Mouse (Mus musculus): Measurements from ENCODE around the gene Bag3. TPM values are rescaled to one million over a fixed set of nuclear protein-coding genes. Genes with fewer than 3 reads are reported as not detected.

The Bag3 gene
- polyA plus RNA-seq, 1 experiment from 2014 or later: 13.6 TPM

DNA sequence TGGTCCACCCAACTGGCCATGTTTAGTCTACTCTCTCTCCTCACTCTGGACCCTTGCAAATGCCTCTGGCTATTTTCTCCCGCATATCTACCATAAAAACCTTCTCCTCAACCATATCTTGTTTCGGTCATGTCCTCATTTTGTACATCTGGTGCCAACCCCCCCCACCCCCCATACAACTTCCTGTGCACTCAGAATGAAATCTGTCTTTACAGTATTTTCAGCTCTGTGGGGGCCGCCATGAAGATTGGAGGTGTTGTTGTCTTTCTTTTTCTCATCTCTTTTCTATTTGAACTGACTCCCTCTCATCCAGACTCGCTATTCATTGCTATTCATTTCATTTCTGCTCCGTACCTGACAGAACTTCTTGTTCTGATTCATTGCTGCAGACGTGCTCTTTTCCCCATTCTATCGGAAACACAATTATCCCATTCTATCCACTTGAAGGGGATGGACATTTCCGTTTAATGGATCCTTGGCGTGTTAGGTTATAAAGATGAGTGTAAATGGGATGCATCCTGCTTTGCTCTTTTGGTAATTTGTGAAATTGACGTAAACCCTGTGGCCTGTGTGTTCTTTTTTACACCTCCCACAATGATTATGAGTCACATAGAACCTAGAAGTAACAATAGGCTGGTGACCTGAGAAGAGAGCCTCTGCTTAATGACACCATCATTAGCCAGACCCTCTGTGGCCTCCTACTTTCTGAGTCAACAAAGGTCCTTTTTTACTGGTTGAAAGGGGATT lies 55.0 kb downstream of the Bag3 start:
- H3K9ac ChIP-seq (ENCODE audit: low read length): no peak overlapping the region
- H3K4me2 ChIP-seq (ENCODE audit: low read length): no peak overlapping the region
- H3K4me3 ChIP-seq (ENCODE audit: low read depth, low read length): no peak overlapping the region
- H3K4me1 ChIP-seq (replicated peaks; ENCODE audit: control insufficient read depth, insufficient read depth, low read length): no peaks in the 10 kb centered on the region; the same call in 1 of the 2 replicates
- no peak overlapping the region for H3K27ac ChIP-seq (ENCODE audit: low read depth)
- 80% methylated on average over 10 of the region's 10 CpGs for WGBS
- ATAC-seq (replicated peaks; ENCODE audit: low FRiP score, low TSS enrichment, low read depth) (no peak), DNase-seq (ENCODE audit: low spot score) (no peak)
- no peaks in the 10 kb centered on the region for H3K27me3 ChIP-seq (replicated peaks; ENCODE audit: control insufficient read depth, insufficient read depth, low read length)
- no peaks in the 10 kb centered on the region for H3K36me3 ChIP-seq (ENCODE audit: control insufficient read depth, insufficient read depth, low read length)
- H3K9me3 ChIP-seq (ENCODE audit: control insufficient read depth, low read length): no peaks in the 10 kb centered on the region

GRCm38 (mm10) chr7:128579381-128579780 lies 56.0 kb downstream of the Bag3 start:
- 79% methylated on average over 2 of the region's 2 CpGs for WGBS
- no peaks in the 10 kb centered on the region for H3K9me3 ChIP-seq (ENCODE audit: control insufficient read depth, low read length)

GRCm38 (mm10) chr7:128580318-128580717 lies 56.9 kb downstream of the Bag3 start:
- no peak for ATAC-seq (replicated peaks; ENCODE audit: low FRiP score, low TSS enrichment, low read depth)
- 87% methylated on average over 6 of the region's 6 CpGs for WGBS

More at GRCm38 (mm10) chr7:128579381-128579780, 56.0 kb downstream of the Bag3 start:
- no peak for DNase-seq (ENCODE audit: low spot score)
- Histone ChIP-seq H3K4me1 (replicated peaks; ENCODE audit: control insufficient read depth, insufficient read depth, low read length) (no peaks in the 10 kb centered on the region; the same call in 1 of the 2 replicates), H3K27me3 (replicated peaks; ENCODE audit: control insufficient read depth, insufficient read depth, low read length) (no peaks in the 10 kb centered on the region), H3K9ac (ENCODE audit: low read length) (no peak overlapping the region), H3K27ac (ENCODE audit: low read depth) (no peak overlapping the region), H3K36me3 (ENCODE audit: control insufficient read depth, insufficient read depth, low read length) (no peaks in the 10 kb centered on the region), H3K4me3 (ENCODE audit: low read depth, low read length) (no peak overlapping the region), H3K4me2 (ENCODE audit: low read length) (no peak overlapping the region)
- ATAC-seq (replicated peaks; ENCODE audit: low FRiP score, low TSS enrichment, low read depth): no peak

GRCm38 (mm10) chr7:128581864-128582484 lies 58.6 kb downstream of the Bag3 start:
- peak overlapping the region; percentile 2; the same call in 1 of the 2 replicates for H3K27ac ChIP-seq (ENCODE audit: low read depth)
- no peak overlapping the region for H3K9ac ChIP-seq (ENCODE audit: low read length)
- no peaks in the 10 kb centered on the region for H3K27me3 ChIP-seq (replicated peaks; ENCODE audit: control insufficient read depth, insufficient read depth, low read length)
- ATAC-seq (replicated peaks; ENCODE audit: low FRiP score, low TSS enrichment, low read depth): no peak
- no peaks in the 10 kb centered on the region; the same call in 1 of the 2 replicates for H3K4me1 ChIP-seq (replicated peaks; ENCODE audit: control insufficient read depth, insufficient read depth, low read length)
- WGBS: 69% methylated on average over 15 of the region's 15 CpGs
- H3K4me3 ChIP-seq (ENCODE audit: low read depth, low read length): no peak overlapping the region
- no peak overlapping the region for H3K4me2 ChIP-seq (ENCODE audit: low read length)
- DNase-seq (ENCODE audit: low spot score): no peak
- no peaks in the 10 kb centered on the region for H3K9me3 ChIP-seq (ENCODE audit: control insufficient read depth, low read length)
- H3K36me3 ChIP-seq (ENCODE audit: control insufficient read depth, insufficient read depth, low read length): no peaks in the 10 kb centered on the region

More at GRCm38 (mm10) chr7:128580318-128580717, 56.9 kb downstream of the Bag3 start:
- no peaks in the 10 kb centered on the region; the same call in 1 of the 2 replicates for H3K4me1 ChIP-seq (replicated peaks; ENCODE audit: control insufficient read depth, insufficient read depth, low read length)
- H3K9me3 ChIP-seq (ENCODE audit: control insufficient read depth, low read length): no peaks in the 10 kb centered on the region
- H3K4me2 ChIP-seq (ENCODE audit: low read length): no peak overlapping the region
- no peak overlapping the region for H3K27ac ChIP-seq (ENCODE audit: low read depth)
- no peak overlapping the region for H3K4me3 ChIP-seq (ENCODE audit: low read depth, low read length)
- H3K27me3 ChIP-seq (replicated peaks; ENCODE audit: control insufficient read depth, insufficient read depth, low read length): no peaks in the 10 kb centered on the region
- no peak for DNase-seq (ENCODE audit: low spot score)
- no peak overlapping the region for H3K9ac ChIP-seq (ENCODE audit: low read length)
- no peaks in the 10 kb centered on the region for H3K36me3 ChIP-seq (ENCODE audit: control insufficient read depth, insufficient read depth, low read length)

DNA sequence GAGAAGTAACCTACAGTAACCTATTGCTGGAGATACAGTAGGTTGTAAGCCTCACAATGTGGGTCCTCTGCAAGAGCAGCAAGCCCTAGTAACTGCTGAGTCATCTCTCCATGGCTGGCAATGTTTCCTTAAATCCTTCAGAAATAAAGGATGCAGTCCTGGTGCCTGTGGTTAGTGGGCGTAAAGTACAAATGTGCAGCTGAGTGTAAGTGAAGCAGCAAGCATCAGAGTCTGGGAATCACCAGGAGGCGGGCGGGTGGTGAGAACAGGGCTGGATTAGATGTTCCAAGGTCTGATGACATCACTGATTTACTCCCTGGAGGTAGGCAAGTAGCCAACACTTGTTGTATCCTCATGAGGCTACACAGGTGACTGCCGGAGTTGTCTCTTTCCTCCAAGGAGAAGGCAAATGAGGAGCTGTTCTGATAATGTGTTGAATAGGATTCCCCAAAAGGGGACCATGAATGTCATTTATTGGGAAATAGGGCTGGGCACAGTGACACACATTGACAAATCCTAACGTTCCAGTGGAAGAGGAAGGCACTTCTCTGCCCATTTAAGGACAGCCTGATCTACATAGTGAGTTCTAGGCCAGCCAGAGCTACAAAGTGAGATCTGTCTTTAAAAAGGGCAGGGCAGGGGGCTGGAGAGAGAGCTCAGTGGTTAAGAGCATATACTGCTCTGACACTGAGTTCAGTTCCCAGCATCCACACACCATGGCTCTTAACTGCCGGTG lies 60.0 kb downstream of the Bag3 start:
- WGBS: 69% methylated on average over 6 of the region's 6 CpGs
- H3K9me3 ChIP-seq (ENCODE audit: control insufficient read depth, low read length): no peaks in the 10 kb centered on the region
- H3K4me1 ChIP-seq (replicated peaks; ENCODE audit: control insufficient read depth, insufficient read depth, low read length): no peaks in the 10 kb centered on the region; the same call in 1 of the 2 replicates
- no peak overlapping the region for H3K4me3 ChIP-seq (ENCODE audit: low read depth, low read length)
- H3K27ac ChIP-seq (ENCODE audit: low read depth): no peak overlapping the region
- no peaks in the 10 kb centered on the region for H3K36me3 ChIP-seq (ENCODE audit: control insufficient read depth, insufficient read depth, low read length)
- no peak overlapping the region for H3K4me2 ChIP-seq (ENCODE audit: low read length)
- ATAC-seq (replicated peaks; ENCODE audit: low FRiP score, low TSS enrichment, low read depth) (no peak), DNase-seq (ENCODE audit: low spot score) (no peak)
- no peaks in the 10 kb centered on the region for H3K27me3 ChIP-seq (replicated peaks; ENCODE audit: control insufficient read depth, insufficient read depth, low read length)
- no peak overlapping the region for H3K9ac ChIP-seq (ENCODE audit: low read length)

- Histone ChIP-seq H3K27me3 (replicated peaks; ENCODE audit: control insufficient read depth, insufficient read depth, low read length) (no peaks in the 10 kb centered on the region), H3K4me1 (replicated peaks; ENCODE audit: control insufficient read depth, insufficient read depth, low read length) (peaks cover 10% of the 10 kb centered on the region), H3K9ac (ENCODE audit: low read length) (no peak overlapping the region), H3K36me3 (ENCODE audit: control insufficient read depth, insufficient read depth, low read length) (no peaks in the 10 kb centered on the region), H3K27ac (ENCODE audit: low read depth) (peak overlapping the region; percentile 51; the same call in 1 of the 2 replicates), H3K4me2 (ENCODE audit: low read length) (no peak overlapping the region), H3K9me3 (ENCODE audit: control insufficient read depth, low read length) (no peaks in the 10 kb centered on the region), H3K4me3 (ENCODE audit: low read depth, low read length) (no peak overlapping the region)
- ATAC-seq (replicated peaks; ENCODE audit: low FRiP score, low TSS enrichment, low read depth): no peak
- no peak for DNase-seq (ENCODE audit: low spot score)
- WGBS: 47% methylated on average over 4 of the region's 4 CpGs
Observed at GRCm38 (mm10) chr7:128587334-128587933, 64.0 kb downstream of the Bag3 start.

- no peak for DNase-seq (ENCODE audit: low spot score)
- Histone ChIP-seq H3K36me3 (ENCODE audit: control insufficient read depth, insufficient read depth, low read length) (no peaks in the 10 kb centered on the region), H3K4me2 (ENCODE audit: low read length) (no peak overlapping the region), H3K27me3 (replicated peaks; ENCODE audit: control insufficient read depth, insufficient read depth, low read length) (no peaks in the 10 kb centered on the region), H3K4me3 (ENCODE audit: low read depth, low read length) (no peak overlapping the region), H3K9ac (ENCODE audit: low read length) (no peak overlapping the region), H3K4me1 (replicated peaks; ENCODE audit: control insufficient read depth, insufficient read depth, low read length) (peaks cover 13% of the 10 kb centered on the region), H3K27ac (ENCODE audit: low read depth) (peak overlapping the region; percentile 47; the same call in 1 of the 2 replicates), H3K9me3 (ENCODE audit: control insufficient read depth, low read length) (no peaks in the 10 kb centered on the region)
- WGBS: 11% methylated on average over 9 of the region's 9 CpGs
- ATAC-seq (replicated peaks; ENCODE audit: low FRiP score, low TSS enrichment, low read depth): 0 out of 2 replicates have a peak, but pooled peaks have one; percentile 23
Observed at GRCm38 (mm10) chr7:128591345-128592084, 68.1 kb downstream of the Bag3 start.
